Mouse (Mus musculus): ENCODE measurements around the gene Tbc1d10c. TPM values are rescaled to one million over a fixed set of nuclear protein-coding genes. Genes with fewer than 3 reads are reported as not detected.
A peak's percentile ranks its signal among the peaks of the same experiment; 100 is the strongest.

Tbc1d10c gene
- 3.9 and 4.4 TPM in 2 replicates for polyA plus RNA-seq (2014; fragmentation: Nextera tagmentation; extraction: Ambion mirVana)

DNA sequence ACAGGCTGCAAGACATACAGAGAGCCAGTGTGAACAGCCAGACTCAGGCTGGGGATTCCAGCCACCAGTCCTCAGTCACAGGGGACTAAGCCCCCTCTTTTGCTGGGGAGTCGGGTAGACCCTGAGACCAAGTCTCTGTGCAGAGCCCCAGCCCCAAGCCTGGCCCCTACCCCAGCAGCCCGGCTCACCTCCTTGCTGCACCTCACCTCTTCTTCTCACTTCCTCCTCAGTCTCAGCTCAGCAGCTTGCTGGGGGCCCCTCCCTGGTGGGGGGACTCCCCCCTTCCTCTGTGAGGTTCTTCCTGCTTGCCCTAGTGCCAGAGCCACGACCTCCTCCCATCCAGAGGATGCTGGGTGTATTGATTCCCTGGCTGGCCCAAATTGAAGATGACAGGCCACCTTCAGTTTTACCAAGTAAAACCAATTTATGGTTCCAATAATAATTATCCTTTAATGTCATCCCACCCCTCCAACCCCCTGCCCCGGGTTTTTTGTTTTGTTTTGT is at the start of gene Tbc1d10c:
Gene Tbc1d10c, minus strand, starts transcription at position 454 of the 504 bp plus-strand sequence.
- H3K4me1 ChIP-seq (replicated peaks; ENCODE audit: control insufficient read depth, insufficient read depth, low read length), result peaks cover 14% of the 10 kb centered on the region
- WGBS, result 32% methylated on average over 4 of the region's 4 CpGs
- DNase-seq (ENCODE audit: low spot score), result no peak

DNA sequence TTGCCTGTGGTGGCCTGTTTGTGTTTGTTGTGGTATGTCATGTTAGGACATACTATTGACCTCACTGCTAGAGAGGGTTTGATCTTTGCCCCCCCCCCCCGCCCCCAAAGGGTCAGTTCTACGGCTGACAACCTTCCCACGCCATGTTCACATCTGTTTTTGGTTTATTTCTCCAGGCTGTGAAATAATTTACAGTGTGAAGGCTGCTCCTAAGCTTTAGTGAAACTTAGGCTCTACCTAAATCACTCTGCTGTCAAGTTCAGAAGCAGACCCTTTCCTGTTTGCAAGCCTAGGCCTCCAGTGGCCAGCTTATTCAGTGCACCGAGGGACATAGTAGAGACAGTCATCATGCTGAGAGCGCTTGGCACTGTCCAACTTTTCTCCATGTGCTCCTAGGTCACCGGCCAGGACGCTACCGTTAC is 49.2 kb upstream of the Tbc1d10c start:
- Histone ChIP-seq H3K4me3 (ENCODE audit: low read depth, low read length) (no peak overlapping the region), H3K9ac (ENCODE audit: low read length) (no peak overlapping the region), H3K27me3 (replicated peaks; ENCODE audit: control insufficient read depth, insufficient read depth, low read length) (no peaks in the 10 kb centered on the region), H3K4me1 (replicated peaks; ENCODE audit: control insufficient read depth, insufficient read depth, low read length) (no peaks in the 10 kb centered on the region), H3K9me3 (ENCODE audit: control insufficient read depth, low read length) (no peaks in the 10 kb centered on the region), H3K4me2 (ENCODE audit: low read length) (no peak overlapping the region), H3K27ac (ENCODE audit: low read depth) (no peak overlapping the region), H3K36me3 (ENCODE audit: control insufficient read depth, insufficient read depth, low read length) (no peaks in the 10 kb centered on the region)
- ATAC-seq (replicated peaks; ENCODE audit: low FRiP score, low TSS enrichment, low read depth), result no peak
- WGBS, result 47% methylated on average over 8 of the region's 8 CpGs
- no peak for DNase-seq (ENCODE audit: low spot score)

More for the DNA sequence above, at the start of gene Tbc1d10c:
- Histone ChIP-seq H3K27me3 (replicated peaks; ENCODE audit: control insufficient read depth, insufficient read depth, low read length) (no peaks in the 10 kb centered on the region), H3K9me3 (ENCODE audit: control insufficient read depth, low read length) (no peaks in the 10 kb centered on the region), H3K4me2 (ENCODE audit: low read length) (peak within 1 kb of the TSS; percentile 96), H3K27ac (ENCODE audit: low read depth) (peak within 1 kb of the TSS; percentile 89), H3K36me3 (ENCODE audit: control insufficient read depth, insufficient read depth, low read length) (peaks cover 29% of the 10 kb centered on the region), H3K4me3 (ENCODE audit: low read depth, low read length) (peak within 1 kb of the TSS; percentile 75), H3K9ac (ENCODE audit: low read length) (peak within 1 kb of the TSS; percentile 94)
- ATAC-seq (replicated peaks; ENCODE audit: low FRiP score, low TSS enrichment, low read depth), result no peak

DNA sequence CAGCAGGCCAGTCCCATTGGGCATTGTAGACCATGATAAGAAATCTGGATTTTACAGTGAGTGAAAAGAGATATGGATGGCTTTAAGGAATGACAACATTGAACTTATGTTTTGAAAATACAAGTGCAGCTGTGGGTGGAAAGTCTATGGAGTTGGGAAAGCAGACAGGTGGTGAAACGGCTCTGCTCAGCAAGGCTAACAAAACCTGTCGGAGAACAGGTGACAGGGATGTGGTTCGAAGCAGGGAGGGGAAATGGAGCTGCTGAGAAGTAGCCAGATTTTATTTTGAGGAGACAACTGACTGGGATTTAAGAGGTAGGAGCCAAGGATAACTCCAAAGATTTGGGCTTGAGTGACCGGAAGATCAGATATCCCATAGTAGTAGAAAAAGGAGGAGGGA is 43.5 kb upstream of the Tbc1d10c start:
- Histone ChIP-seq H3K9ac (ENCODE audit: low read length) (no peak overlapping the region), H3K27ac (ENCODE audit: low read depth) (no peak overlapping the region), H3K27me3 (replicated peaks; ENCODE audit: control insufficient read depth, insufficient read depth, low read length) (no peaks in the 10 kb centered on the region), H3K4me3 (ENCODE audit: low read depth, low read length) (no peak overlapping the region), H3K4me2 (ENCODE audit: low read length) (no peak overlapping the region), H3K4me1 (replicated peaks; ENCODE audit: control insufficient read depth, insufficient read depth, low read length) (peaks cover 17% of the 10 kb centered on the region), H3K36me3 (ENCODE audit: control insufficient read depth, insufficient read depth, low read length) (no peaks in the 10 kb centered on the region), H3K9me3 (ENCODE audit: control insufficient read depth, low read length) (no peaks in the 10 kb centered on the region)
- WGBS, result 74% methylated on average over 4 of the region's 4 CpGs
- DNase-seq (ENCODE audit: low spot score) (no peak), ATAC-seq (replicated peaks; ENCODE audit: low FRiP score, low TSS enrichment, low read depth) (no peak)

DNA sequence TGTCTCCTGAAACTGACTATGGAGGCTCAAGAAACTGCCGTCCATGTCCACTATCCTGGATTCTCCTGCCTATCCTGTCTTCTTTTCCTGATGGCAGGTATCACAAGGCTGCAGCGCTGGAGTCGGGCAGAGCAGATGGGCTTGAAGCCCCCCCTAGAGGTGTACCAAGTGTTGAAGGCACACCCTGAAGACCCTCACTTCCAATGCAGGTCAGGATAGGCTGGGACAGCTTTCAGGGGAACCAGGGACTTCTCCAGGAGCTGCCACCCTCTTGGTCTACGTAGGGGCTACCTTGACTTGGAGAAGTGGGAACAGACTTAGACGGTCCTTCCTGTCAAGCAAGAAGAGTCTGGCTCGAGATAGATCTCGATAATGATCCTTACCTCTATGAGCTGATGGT is 41.6 kb upstream of the Tbc1d10c start:
- Histone ChIP-seq H3K36me3 (ENCODE audit: control insufficient read depth, insufficient read depth, low read length) (no peaks in the 10 kb centered on the region), H3K27ac (ENCODE audit: low read depth) (no peak overlapping the region), H3K9ac (ENCODE audit: low read length) (0 out of 2 replicates have a peak overlapping the region, but pooled peaks have one; percentile 48), H3K4me3 (ENCODE audit: low read depth, low read length) (no peak overlapping the region), H3K9me3 (ENCODE audit: control insufficient read depth, low read length) (no peaks in the 10 kb centered on the region), H3K27me3 (replicated peaks; ENCODE audit: control insufficient read depth, insufficient read depth, low read length) (no peaks in the 10 kb centered on the region), H3K4me2 (ENCODE audit: low read length) (peak overlapping the region; percentile 66; the same call in 1 of the 2 replicates), H3K4me1 (replicated peaks; ENCODE audit: control insufficient read depth, insufficient read depth, low read length) (peaks cover 21% of the 10 kb centered on the region)
- ATAC-seq (replicated peaks; ENCODE audit: low FRiP score, low TSS enrichment, low read depth), result no peak
- WGBS, result 79% methylated on average over 7 of the region's 7 CpGs
- DNase-seq (ENCODE audit: low spot score), result no peak

DNA sequence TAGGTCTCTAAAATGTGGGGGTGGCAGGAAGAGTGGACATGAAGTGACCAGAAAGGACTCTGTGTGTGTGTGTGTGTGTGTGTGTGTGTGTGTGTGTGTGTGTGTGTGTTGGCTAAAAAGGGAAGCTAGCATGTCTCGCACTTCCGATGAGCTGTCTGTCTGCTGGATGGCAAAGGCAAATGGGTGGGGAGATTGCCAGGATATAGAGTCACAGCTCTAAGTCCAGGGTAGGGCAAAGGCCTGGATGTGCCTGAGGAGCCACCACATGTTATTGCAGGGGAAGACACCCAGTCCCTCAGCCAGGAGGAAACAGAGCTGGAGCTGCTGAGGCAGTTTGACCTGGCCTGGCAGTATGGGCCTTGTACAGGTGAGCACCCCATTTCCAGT is 41.1 kb upstream of the Tbc1d10c start:
- Histone ChIP-seq H3K27ac (ENCODE audit: low read depth) (peak overlapping the region; percentile 82), H3K9me3 (ENCODE audit: control insufficient read depth, low read length) (no peaks in the 10 kb centered on the region), H3K4me1 (replicated peaks; ENCODE audit: control insufficient read depth, insufficient read depth, low read length) (peaks cover 21% of the 10 kb centered on the region), H3K36me3 (ENCODE audit: control insufficient read depth, insufficient read depth, low read length) (no peaks in the 10 kb centered on the region), H3K27me3 (replicated peaks; ENCODE audit: control insufficient read depth, insufficient read depth, low read length) (no peaks in the 10 kb centered on the region), H3K4me2 (ENCODE audit: low read length) (peak overlapping the region; percentile 66), H3K4me3 (ENCODE audit: low read depth, low read length) (peak overlapping the region; percentile 62), H3K9ac (ENCODE audit: low read length) (peak overlapping the region; percentile 48)
- no peak for ATAC-seq (replicated peaks; ENCODE audit: low FRiP score, low TSS enrichment, low read depth)
- 41% methylated on average over 2 of the region's 2 CpGs for WGBS
- DNase-seq (ENCODE audit: low spot score), result no peak

DNA sequence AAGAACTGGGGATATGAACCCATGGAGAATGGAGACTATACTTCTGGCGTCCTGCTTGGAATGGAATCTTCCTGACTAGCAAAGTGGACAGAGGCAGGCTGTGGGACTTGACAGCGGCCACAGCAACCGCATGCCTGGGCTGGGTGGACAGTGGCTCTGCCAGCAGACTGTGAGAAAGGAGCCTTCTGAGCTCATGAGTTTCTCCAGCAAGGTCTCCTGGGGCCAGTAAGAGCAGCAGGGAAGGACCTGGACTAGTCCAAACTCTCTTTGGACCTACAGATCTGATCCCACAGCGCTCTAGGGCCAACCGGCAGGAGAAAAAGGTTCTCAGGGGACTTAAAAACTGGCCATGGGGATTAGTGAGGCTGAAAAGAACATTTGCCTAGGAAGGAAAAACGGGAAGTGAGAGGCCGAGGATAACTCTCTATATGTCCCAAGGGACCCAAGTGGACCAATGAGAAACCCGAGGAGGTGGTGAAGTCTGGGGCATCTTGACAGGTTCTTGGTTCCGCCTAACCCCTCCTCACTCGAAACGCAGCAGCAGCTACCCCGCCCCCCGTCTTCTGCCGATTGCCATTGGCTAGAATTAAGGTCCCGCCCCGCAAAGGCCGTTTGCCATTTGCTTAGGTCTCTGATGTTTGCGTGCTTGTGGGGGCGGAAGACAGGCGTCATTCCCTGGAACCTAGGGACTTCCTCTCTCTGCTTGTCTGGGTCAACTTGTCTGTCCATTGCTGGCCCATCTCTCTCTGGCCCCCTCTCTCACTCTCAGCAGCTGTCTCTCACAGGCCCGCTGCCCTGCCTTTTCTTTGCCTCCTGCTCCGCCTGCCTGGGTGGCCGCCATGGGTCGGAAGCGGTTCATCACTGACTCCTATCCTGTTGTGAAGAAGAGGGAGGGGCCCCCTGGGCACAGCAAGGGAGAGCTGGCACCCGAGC is 40.4 kb upstream of the Tbc1d10c start, which contains the start of gene Pold4:
Gene Pold4, plus strand, starts transcription at position 647 of the 933 bp plus-strand sequence.
- H3K36me3 ChIP-seq (ENCODE audit: control insufficient read depth, insufficient read depth, low read length), result no peaks in the 10 kb centered on the region
- 13% methylated on average over 25 of the region's 26 CpGs for WGBS
- H3K4me3 ChIP-seq (ENCODE audit: low read depth, low read length), result peak within 1 kb of the TSS; percentile 62
- peak within 1 kb of the TSS; percentile 82 for H3K27ac ChIP-seq (ENCODE audit: low read depth)
- peak within 1 kb of the TSS; percentile 48 for H3K9ac ChIP-seq (ENCODE audit: low read length)
- ATAC-seq (replicated peaks; ENCODE audit: low FRiP score, low TSS enrichment, low read depth) (peak; percentile 73), DNase-seq (ENCODE audit: low spot score) (peak; percentile 94)
- peak within 1 kb of the TSS; percentile 66 for H3K4me2 ChIP-seq (ENCODE audit: low read length)
- no peaks in the 10 kb centered on the region for H3K9me3 ChIP-seq (ENCODE audit: control insufficient read depth, low read length)
- no peaks in the 10 kb centered on the region for H3K27me3 ChIP-seq (replicated peaks; ENCODE audit: control insufficient read depth, insufficient read depth, low read length)
- peaks cover 21% of the 10 kb centered on the region for H3K4me1 ChIP-seq (replicated peaks; ENCODE audit: control insufficient read depth, insufficient read depth, low read length)

DNA sequence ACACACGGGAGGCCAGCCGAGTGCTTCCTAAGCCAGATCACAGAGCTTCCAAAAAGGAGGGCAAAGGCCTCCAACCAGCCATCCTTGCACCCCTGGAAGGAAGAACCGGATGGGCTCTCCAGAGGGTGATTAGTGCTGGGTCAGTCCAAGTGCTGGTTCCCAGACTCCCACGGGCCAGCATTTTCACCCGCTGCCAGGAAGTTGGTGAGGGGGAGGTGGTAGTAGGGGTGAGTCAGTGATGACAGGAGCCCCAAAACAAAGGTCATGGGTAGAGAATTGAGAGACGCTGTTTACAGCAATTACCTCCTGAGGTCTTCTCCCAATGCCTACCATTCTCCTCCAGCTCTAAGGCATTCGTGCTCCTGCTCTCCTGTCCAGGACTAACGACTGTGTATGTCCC is 39.3 kb upstream of the Tbc1d10c start:
- H3K9ac ChIP-seq (ENCODE audit: low read length), result no peak overlapping the region
- ATAC-seq (replicated peaks; ENCODE audit: low FRiP score, low TSS enrichment, low read depth), result no peak
- peaks cover 21% of the 10 kb centered on the region for H3K4me1 ChIP-seq (replicated peaks; ENCODE audit: control insufficient read depth, insufficient read depth, low read length)
- H3K4me2 ChIP-seq (ENCODE audit: low read length), result no peak overlapping the region
- no peak for DNase-seq (ENCODE audit: low spot score)
- H3K4me3 ChIP-seq (ENCODE audit: low read depth, low read length), result no peak overlapping the region
- no peak overlapping the region for H3K27ac ChIP-seq (ENCODE audit: low read depth)
- H3K9me3 ChIP-seq (ENCODE audit: control insufficient read depth, low read length), result no peaks in the 10 kb centered on the region
- no peaks in the 10 kb centered on the region for H3K36me3 ChIP-seq (ENCODE audit: control insufficient read depth, insufficient read depth, low read length)
- WGBS, result 69% methylated on average over 8 of the region's 8 CpGs
- H3K27me3 ChIP-seq (replicated peaks; ENCODE audit: control insufficient read depth, insufficient read depth, low read length), result no peaks in the 10 kb centered on the region

DNA sequence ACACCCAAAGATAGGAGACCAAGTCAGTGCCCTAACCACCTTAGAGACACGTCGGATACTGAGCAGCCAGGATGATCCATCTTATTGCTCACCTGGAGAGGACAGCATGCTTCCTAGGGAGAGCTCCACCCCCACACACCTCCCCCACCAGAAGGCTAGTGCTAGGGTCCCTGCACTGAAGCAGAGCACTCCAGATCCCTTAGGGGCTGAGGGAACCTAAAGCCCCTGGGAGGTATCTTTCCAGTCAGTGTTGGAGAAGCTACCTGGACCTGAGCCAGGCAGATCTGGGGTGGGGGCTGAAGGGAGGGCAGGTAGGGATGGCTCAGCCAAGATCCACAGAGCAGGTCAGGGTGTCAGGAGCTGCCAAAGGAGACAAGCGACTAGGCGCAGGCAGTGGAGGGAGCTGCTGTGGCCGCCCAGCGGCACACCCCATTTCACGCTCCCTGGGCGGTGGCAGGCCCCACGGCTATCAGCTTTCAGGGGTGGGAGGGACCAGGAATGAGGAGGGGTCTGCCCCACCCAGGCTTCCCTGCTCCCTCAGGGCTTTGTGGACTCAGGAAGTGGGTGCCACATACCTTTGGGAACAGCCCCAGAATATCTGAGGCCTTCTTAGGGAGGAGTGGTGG is 38.5 kb upstream of the Tbc1d10c start:
- H3K36me3 ChIP-seq (ENCODE audit: control insufficient read depth, insufficient read depth, low read length), result no peaks in the 10 kb centered on the region
- peak; percentile 36; the same call in 1 of the 2 replicates for ATAC-seq (replicated peaks; ENCODE audit: low FRiP score, low TSS enrichment, low read depth)
- no peak overlapping the region for H3K4me3 ChIP-seq (ENCODE audit: low read depth, low read length)
- WGBS, result 27% methylated on average over 9 of the region's 9 CpGs
- H3K27me3 ChIP-seq (replicated peaks; ENCODE audit: control insufficient read depth, insufficient read depth, low read length), result no peaks in the 10 kb centered on the region
- no peaks in the 10 kb centered on the region for H3K9me3 ChIP-seq (ENCODE audit: control insufficient read depth, low read length)
- H3K9ac ChIP-seq (ENCODE audit: low read length), result no peak overlapping the region
- H3K27ac ChIP-seq (ENCODE audit: low read depth), result no peak overlapping the region
- H3K4me2 ChIP-seq (ENCODE audit: low read length), result no peak overlapping the region
- H3K4me1 ChIP-seq (replicated peaks; ENCODE audit: control insufficient read depth, insufficient read depth, low read length), result peaks cover 21% of the 10 kb centered on the region
- no peak for DNase-seq (ENCODE audit: low spot score)

All from intestine, embryonic 14.5 days (tissue).